Mouse (Mus musculus) embryonic facial prominence, embryonic 12.5 days (tissue): ENCODE data around the gene Apoa2. TPM values are rescaled to one million over a fixed set of nuclear protein-coding genes. Genes with fewer than 3 reads are reported as not detected.

Experiments used
- ATAC-seq: fragments of 200-750 bp; cut with Nextera tagmentation; 2 replicates; pipeline ENCODE4 v1.8.0; 2017; ENCODE audit not compliant: insufficient number of reproducible peaks, insufficient read depth, low FRiP score, low TSS enrichment
- H3K27ac ChIP-seq: fragments of 300-500 bp; sonication (generic); 2 replicates; pipeline ENCODE4 v1.5.1; 2016; ENCODE audit warnings: mild to moderate bottlenecking
- H3K27me3 ChIP-seq: fragments of 300-500 bp; sonication (generic); 2 replicates; pipeline ENCODE4 v1.6.1; 2016; ENCODE audit warnings: mild to moderate bottlenecking, moderate library complexity
- H3K36me3 ChIP-seq: fragments of 300-500 bp; sonication (generic); 2 replicates; pipeline ENCODE4 v1.6.1; 2016; ENCODE audit warnings: mild to moderate bottlenecking
- H3K4me1 ChIP-seq: fragments of 300-500 bp; sonication (generic); 2 replicates; pipeline ENCODE4 v1.6.1; 2016
- H3K4me2 ChIP-seq: fragments of 300-500 bp; sonication (generic); replicated peaks from 2 replicates; pipeline ENCODE4 v1.6.1; 2016; ENCODE audit warnings: mild to moderate bottlenecking, moderate library complexity
- H3K4me3 ChIP-seq: fragments of 300-500 bp; sonication (generic); 2 replicates; pipeline ENCODE4 v1.5.1; 2016; ENCODE audit warnings: mild to moderate bottlenecking
- H3K9ac ChIP-seq: fragments of 300-500 bp; sonication (generic); 2 replicates; pipeline ENCODE4 v1.6.1; 2016; ENCODE audit warnings: mild to moderate bottlenecking, moderate library complexity
- H3K9me3 ChIP-seq: fragments of 300-500 bp; sonication (generic); 2 replicates; pipeline ENCODE4 v1.6.1; 2016; ENCODE audit warnings: mild to moderate bottlenecking, moderate library complexity
- WGBS: fragments of 180-500 bp; shearing (Covaris S2); methylation state at CpG from one replicate; pipeline ENCODE4 v1.1.7; 2016; 5-methylcytosine and 5-hydroxymethylcytosine counted together
- polyA plus RNA-seq: library from polyadenylated mRNA; unstranded; fragments of >200 nt; fragmentation: Nextera tagmentation; extraction: Ambion mirVana; gene quantifications from 2 replicates; pipeline ENCODE4 v1.2.1, GENCODE M21; 2016

Gene Apoa2
- polyA plus RNA-seq, 1 experiment from 2014 or later, result 3.5 TPM

DNA sequence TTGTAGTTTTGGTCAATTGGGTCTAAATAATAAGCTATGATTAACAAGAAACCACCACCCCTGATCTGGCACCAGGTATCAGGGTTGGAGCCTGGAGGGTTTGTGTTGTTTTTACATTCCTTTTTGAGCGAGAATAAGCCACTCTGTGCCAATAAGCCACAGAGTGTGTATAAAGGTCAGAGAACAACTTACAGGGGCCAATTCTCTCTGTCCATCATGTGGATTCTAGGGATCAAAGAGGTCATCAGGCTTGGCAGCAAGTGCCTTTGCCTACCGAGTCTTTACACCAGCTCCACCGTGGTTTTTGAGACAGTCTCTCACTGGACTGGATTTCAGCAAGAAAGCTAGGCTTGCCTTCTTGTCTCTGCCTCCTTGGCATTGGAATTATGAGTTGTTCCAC, 12.0 kb upstream of the Apoa2 start:
- Histone ChIP-seq H3K4me2 (no peak overlapping the region), H3K4me3 (no peak overlapping the region), H3K9me3 (no peaks in the 10 kb centered on the region), H3K9ac (no peak overlapping the region), H3K4me1 (no peaks in the 10 kb centered on the region), H3K27me3 (no peaks in the 10 kb centered on the region), H3K36me3 (no peaks in the 10 kb centered on the region), H3K27ac (no peak overlapping the region)
- no peak for ATAC-seq
- 42% methylated on average over 3 of the region's 3 CpGs for WGBS

DNA sequence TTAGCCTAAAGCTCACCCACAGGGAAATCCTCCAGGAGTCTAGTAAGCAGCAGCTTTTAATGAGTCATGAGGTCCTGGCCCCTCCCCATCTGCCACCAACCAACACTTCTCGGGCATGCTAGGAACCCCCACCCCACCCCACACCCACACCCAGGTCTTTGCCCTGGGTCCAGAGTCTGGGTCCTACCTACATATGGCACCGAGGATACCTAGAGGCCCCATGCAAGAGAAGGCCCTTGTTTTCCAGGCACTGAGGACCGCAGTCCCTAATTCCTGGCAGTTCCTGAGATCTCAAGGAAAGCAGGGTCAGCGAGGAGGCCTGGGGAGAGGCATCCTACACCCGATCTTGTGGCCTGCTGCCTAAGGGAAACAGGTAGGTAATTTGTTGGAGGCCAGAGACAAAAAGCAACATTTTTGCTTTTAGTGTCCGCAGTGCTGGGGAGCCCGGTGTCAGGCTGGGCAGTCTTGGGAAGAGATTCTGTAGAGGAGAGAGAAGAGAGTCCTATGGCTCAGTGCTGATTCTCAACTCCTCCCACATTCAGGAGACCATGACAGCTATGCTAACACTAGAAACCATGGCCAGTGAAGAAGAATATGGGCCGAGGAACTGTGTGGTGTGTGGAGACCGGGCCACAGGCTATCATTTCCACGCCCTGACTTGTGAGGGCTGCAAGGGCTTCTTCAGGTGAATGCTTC, 10.9 kb upstream of the Apoa2 start, which contains the start of gene Nr1i3:
TSS of gene Nr1i3 (plus strand) at position 170 of the 696 bp plus-strand sequence.
- Histone ChIP-seq H3K27ac (no peak within 1 kb of the TSS), H3K9me3 (no peaks in the 10 kb centered on the region), H3K4me3 (no peak within 1 kb of the TSS), H3K36me3 (no peaks in the 10 kb centered on the region), H3K4me1 (no peaks in the 10 kb centered on the region), H3K27me3 (no peaks in the 10 kb centered on the region), H3K9ac (no peak within 1 kb of the TSS), H3K4me2 (no peak within 1 kb of the TSS)
- ATAC-seq, result no peak
- WGBS, result 69% methylated on average over 10 of the region's 10 CpGs

DNA sequence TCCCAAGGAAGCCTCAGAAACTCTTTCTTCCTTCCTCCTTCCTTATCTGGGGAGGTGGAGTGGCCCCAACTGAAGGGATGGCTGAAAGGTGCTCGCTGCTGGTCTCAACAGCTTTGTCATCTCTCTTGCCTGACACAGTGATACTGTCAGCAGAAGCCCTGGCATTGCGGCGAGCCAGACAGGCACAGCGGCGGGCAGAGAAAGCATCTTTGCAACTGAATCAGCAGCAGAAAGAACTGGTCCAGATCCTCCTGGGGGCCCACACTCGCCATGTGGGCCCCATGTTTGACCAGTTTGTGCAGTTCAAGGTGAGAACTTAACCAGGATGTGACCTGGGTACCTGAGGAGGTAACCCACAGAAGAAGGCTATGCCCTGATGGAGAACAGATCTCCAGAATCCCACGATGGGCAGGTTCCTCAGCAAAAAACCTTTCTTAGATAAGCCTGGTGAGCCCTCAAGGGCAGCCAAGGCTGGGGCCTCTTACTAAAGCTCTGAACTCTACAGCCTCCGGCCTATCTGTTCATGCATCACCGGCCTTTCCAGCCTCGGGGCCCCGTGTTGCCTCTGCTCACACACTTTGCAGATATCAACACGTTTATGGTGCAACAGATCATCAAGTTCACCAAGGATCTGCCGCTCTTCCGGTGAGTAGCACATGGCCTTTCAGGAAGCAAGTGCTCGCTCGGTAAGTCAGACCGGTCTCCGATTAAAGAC, 8.5 kb upstream of the Apoa2 start:
- Histone ChIP-seq H3K36me3 (no peaks in the 10 kb centered on the region), H3K4me1 (peaks cover 6% of the 10 kb centered on the region), H3K9me3 (no peaks in the 10 kb centered on the region), H3K27me3 (no peaks in the 10 kb centered on the region), H3K27ac (no peak overlapping the region), H3K4me3 (no peak overlapping the region), H3K9ac (no peak overlapping the region), H3K4me2 (no peak overlapping the region)
- no peak for ATAC-seq
- WGBS, result 90% methylated on average over 18 of the region's 18 CpGs

DNA sequence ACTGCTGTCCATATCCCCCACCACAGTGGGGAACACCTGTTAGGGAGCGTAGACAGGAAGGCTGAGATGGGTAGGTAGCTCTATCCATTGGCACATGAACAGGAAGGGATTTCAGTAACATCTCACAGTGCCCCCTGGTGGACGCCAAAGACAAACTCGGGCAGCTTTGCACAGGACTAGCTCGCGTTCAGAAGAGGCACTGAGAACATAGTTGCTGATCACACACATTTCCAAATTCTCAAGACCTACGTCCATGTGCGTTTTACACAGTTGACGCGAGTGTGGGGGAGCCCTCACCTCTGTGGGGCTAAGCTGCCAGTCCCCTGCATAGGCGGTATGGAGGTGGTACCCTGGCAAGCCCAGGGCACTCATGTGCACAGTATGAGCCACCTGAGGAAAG, 4.0 kb upstream of the Apoa2 start:
- peak overlapping the region; percentile 19; the same call in 1 of the 2 replicates for H3K9ac ChIP-seq
- H3K4me3 ChIP-seq, result peak overlapping the region; percentile 56; the same call in 1 of the 2 replicates
- 9% methylated on average over 10 of the region's 10 CpGs for WGBS
- no peaks in the 10 kb centered on the region for H3K36me3 ChIP-seq
- H3K27me3 ChIP-seq, result no peaks in the 10 kb centered on the region
- no peaks in the 10 kb centered on the region for H3K9me3 ChIP-seq
- no peak overlapping the region for H3K27ac ChIP-seq
- peak overlapping the region; percentile 74 for H3K4me2 ChIP-seq
- ATAC-seq, result peak; percentile 17; the same call in 1 of the 2 replicates
- H3K4me1 ChIP-seq, result peaks cover 9% of the 10 kb centered on the region

DNA sequence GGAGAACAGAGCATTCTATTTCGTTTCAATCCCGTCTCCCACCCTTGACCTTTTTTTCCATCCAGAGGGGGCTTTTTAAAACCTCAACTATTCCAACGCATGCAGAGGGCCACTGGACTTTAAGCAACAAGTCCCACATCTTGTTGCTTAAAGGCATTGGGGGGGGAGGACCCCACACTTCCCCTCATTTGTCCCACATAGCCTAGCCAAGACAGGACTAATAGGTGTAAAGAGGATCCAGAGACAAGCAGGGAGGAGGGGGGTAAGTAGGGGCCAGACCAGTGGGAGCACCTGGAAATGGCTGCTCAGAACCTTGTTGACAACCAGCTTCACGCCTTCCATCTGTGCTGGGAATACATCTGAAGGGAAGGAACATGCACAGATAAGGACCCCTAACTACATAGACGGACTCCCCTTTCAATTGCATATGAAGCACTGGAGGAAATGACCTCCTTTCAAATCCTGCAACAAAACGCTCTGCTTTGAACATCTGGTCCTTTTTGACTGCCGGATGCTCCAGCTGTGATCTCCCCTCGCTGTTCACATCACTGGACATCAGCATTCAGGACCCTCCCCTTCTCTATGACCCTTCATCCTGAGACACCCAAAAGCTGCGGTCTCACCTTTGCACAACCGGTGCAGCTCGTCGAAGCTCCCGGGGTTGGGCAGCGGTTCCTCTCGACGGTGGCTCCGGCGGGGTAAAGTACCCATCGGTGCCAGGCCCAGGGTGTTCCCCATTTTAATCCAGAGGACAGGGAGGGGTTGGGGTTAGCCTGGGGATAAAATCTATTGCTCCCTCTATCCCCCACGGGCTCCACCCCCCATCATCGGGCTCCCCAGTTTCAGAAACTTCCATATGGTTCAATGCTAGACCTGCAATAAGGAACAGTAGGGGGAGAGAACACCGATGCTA, 3.3 kb upstream of the Apoa2 start:
- 6% methylated on average over 22 of the region's 22 CpGs for WGBS
- H3K36me3 ChIP-seq, result no peaks in the 10 kb centered on the region
- no peak overlapping the region for H3K27ac ChIP-seq
- no peaks in the 10 kb centered on the region for H3K27me3 ChIP-seq
- no peaks in the 10 kb centered on the region for H3K9me3 ChIP-seq
- peak overlapping the region; percentile 51 for H3K9ac ChIP-seq
- H3K4me3 ChIP-seq, result peak overlapping the region; percentile 56
- H3K4me1 ChIP-seq, result peaks cover 9% of the 10 kb centered on the region
- H3K4me2 ChIP-seq, result peak overlapping the region; percentile 74
- no peak for ATAC-seq

DNA sequence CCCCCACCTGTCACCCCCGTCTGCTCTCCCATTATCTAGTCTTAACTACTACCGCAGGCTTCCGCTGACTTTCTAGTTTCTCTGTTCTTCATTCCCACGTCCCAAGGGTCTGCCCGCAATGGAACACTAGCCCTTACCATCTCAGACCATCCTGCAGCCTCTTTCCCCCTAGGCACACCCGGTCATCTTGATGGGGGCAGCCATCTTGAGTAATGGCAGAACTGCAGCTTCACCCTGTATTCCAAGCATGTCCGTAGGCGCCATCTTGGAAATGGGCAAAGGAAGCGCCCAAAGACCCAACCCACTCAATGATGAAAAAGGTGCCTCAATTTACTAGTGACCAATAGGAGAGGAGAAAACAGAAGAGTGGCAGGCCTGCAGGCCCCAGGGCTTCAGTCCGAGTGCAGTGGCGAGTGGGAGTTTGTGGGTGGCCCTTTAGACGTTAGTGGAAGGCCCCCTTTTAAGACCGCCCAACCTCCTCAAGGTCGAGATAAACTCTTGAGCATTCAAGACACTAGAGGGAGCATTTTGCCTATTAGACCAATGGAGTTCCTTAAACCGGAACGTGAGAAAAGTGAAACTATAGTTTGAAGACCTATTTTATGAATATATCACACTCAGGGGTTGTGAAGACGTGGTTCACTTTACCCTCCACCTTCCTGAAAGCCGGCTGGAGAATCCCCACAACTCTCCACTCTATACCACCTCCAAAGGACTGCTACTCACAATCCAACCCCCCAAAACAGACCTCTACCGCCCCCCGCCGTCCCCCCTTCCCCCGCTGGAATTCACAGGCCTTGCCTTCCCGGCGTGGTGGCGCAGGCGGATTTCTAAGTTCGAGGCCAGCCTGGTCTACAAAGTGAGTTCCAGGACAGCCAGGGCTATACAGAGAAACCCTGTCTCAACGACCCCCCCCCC, 2.4 kb upstream of the Apoa2 start, which contains the start of gene Tomm40l:
TSS of gene Tomm40l (minus strand) at position 277 of the 918 bp plus-strand sequence.
- peak within 1 kb of the TSS; percentile 74 for H3K4me2 ChIP-seq
- whole genome bisulfite sequencing, result 2% methylated on average over 28 of the region's 28 CpGs
- peak; percentile 96 for ATAC-seq
- H3K9ac ChIP-seq, result peak within 1 kb of the TSS; percentile 51
- peaks cover 9% of the 10 kb centered on the region for H3K4me1 ChIP-seq
- H3K9me3 ChIP-seq, result no peaks in the 10 kb centered on the region
- H3K27ac ChIP-seq, result peak within 1 kb of the TSS; percentile 87
- no peaks in the 10 kb centered on the region for H3K27me3 ChIP-seq
- H3K4me3 ChIP-seq, result peak within 1 kb of the TSS; percentile 56
- H3K36me3 ChIP-seq, result no peaks in the 10 kb centered on the region

DNA sequence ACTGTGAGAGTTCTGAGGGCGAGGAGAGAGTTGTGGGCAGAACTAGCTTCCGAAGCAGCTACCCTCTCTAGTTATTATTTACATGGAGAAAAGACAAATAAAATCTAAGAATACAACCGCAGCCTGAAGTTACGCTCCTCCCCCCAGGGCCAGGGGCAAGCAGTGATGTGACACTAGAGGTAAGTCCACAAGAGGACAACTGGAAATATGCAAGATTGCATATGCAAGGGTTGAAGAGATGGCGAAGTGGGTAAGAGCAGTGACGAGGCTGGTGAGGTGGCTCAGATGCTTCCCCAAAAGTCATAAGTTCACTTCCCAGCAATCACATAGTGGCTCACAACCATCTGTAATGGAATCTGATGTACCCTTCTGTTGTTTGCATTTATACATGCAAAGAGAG, 1.7 kb upstream of the Apoa2 start:
- 80% methylated on average over 6 of the region's 6 CpGs for WGBS
- no peak overlapping the region for H3K9ac ChIP-seq
- ATAC-seq, result no peak

DNA sequence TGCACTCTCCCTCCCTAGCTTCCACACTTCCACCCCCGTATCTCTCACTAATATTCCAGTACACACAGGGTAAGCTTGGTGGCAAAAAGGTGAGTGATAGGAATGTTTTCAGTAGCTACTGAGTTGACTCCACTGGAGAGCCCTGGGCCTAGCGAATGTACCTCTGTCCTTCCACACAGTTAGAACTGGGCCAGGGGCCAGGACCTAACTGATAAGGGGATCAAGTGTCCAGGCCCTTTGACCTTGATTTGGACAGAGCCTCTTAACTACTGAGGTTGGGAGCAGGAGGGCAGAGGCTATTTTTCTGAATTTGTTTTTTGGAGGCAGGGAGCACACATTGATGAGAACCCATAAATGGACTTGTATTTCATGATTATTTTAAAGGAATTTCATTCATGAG, 1.1 kb upstream of the Apoa2 start:
- no peaks in the 10 kb centered on the region for H3K27me3 ChIP-seq
- H3K27ac ChIP-seq, result no peak overlapping the region
- H3K4me2 ChIP-seq, result no peak overlapping the region
- H3K4me3 ChIP-seq, result no peak overlapping the region
- no peaks in the 10 kb centered on the region for H3K36me3 ChIP-seq
- H3K4me1 ChIP-seq, result peaks cover 9% of the 10 kb centered on the region
- H3K9me3 ChIP-seq, result no peaks in the 10 kb centered on the region
- ATAC-seq, result no peak
- no peak overlapping the region for H3K9ac ChIP-seq
- 75% methylated on average over 2 of the region's 2 CpGs for WGBS

More for the DNA sequence above, 1.7 kb upstream of the Apoa2 start:
- Histone ChIP-seq H3K9me3 (no peaks in the 10 kb centered on the region), H3K4me1 (peaks cover 9% of the 10 kb centered on the region), H3K4me2 (peak overlapping the region; percentile 74), H3K36me3 (no peaks in the 10 kb centered on the region), H3K4me3 (peak overlapping the region; percentile 56; the same call in 1 of the 2 replicates), H3K27me3 (no peaks in the 10 kb centered on the region), H3K27ac (peak overlapping the region; percentile 87)

DNA sequence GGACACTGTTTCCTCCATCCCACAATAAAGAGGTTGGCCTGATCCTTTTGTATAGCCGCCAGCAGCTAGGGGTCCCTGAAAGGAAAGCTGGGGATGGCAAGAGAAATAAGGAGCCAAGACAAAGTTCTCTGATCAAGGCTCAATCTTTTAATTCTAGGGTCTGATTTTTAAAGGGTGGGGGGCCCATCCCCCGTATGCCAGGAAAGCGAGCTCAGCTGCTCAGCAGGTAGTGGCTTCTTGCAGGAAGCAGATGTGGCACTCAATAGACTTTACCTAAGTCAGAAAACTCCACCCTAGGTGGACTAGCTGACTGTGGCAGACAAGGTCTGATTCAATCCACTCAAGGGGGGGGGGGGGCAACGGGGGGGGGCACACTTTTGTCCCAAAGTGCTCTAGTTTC, 1.9 kb downstream of the Apoa2 start:
- WGBS, result 42% methylated on average over 4 of the region's 4 CpGs
- no peak overlapping the region for H3K4me2 ChIP-seq
- H3K9me3 ChIP-seq, result no peaks in the 10 kb centered on the region
- H3K27ac ChIP-seq, result no peak overlapping the region
- peaks cover 9% of the 10 kb centered on the region for H3K4me1 ChIP-seq
- H3K9ac ChIP-seq, result no peak overlapping the region
- no peak for ATAC-seq
- H3K4me3 ChIP-seq, result no peak overlapping the region
- no peaks in the 10 kb centered on the region for H3K36me3 ChIP-seq
- no peaks in the 10 kb centered on the region for H3K27me3 ChIP-seq

DNA sequence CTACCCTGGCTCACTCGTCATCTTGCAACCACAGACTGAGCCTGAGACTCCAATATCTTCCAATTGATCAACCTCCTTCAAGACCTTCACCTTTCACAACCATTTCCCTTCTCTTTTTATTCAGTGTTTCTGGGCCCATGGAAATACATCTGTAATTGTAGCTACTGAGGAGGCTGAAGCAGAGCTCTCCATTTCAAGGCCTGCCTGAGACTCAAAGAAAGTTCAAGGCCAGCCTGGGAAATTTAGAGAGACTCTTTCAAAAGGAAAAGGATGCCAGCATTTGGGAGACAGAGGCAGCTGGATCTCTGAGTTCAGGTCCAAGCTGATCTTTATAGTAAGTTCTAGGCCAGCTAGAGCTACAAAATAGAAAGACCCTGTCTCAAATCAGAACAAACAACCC, 3.0 kb downstream of the Apoa2 start:
- no peaks in the 10 kb centered on the region for H3K36me3 ChIP-seq
- 83% methylated on average over 1 of the region's 1 CpGs for WGBS
- H3K9me3 ChIP-seq, result no peaks in the 10 kb centered on the region
- no peak for ATAC-seq
- H3K4me1 ChIP-seq, result peaks cover 9% of the 10 kb centered on the region
- no peak overlapping the region for H3K4me3 ChIP-seq
- no peak overlapping the region for H3K9ac ChIP-seq
- no peaks in the 10 kb centered on the region for H3K27me3 ChIP-seq
- no peak overlapping the region for H3K27ac ChIP-seq
- H3K4me2 ChIP-seq, result no peak overlapping the region

DNA sequence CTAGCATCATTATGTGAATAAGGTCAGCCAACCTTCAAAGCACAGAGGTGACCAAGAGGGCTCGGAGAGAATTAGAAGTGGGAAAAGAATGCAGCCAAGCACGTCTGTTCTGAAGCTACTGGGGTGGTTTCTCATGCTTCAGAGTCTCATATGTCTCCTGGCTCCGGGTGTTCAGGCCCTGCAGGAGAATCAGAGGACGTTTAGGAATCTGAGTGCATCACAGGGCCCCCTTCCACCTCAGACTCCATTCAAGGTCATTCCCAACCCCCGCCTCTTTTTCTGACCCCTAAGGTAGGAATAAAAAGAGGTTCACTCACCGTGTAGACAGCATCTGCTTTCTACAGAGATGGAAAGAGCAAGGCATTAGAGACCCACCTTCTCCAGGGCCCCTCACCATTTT, 4.9 kb downstream of the Apoa2 start:
- Histone ChIP-seq H3K9ac (no peak overlapping the region), H3K4me3 (no peak overlapping the region), H3K4me1 (peaks cover 9% of the 10 kb centered on the region), H3K4me2 (no peak overlapping the region), H3K36me3 (peaks cover 14% of the 10 kb centered on the region), H3K27me3 (no peaks in the 10 kb centered on the region), H3K9me3 (no peaks in the 10 kb centered on the region), H3K27ac (no peak overlapping the region)
- WGBS, result 36% methylated on average over 6 of the region's 6 CpGs
- ATAC-seq, result no peak
